Mouse (Mus musculus) CD4-positive, CD25-positive, alpha-beta regulatory T cell, adult 2 months (primary cell): Measurements from ENCODE around the gene Mpo.

Experiments
- DNase-seq: peaks from one replicate; pipeline ENCODE4 v3.0.0-alpha.2; 2012; ENCODE audit warnings: low read depth, low spot score

Gene Mpo

GRCm38 (mm10) chr11:87758161-87758911, 35.0 kb upstream of the Mpo start:
- DNase-seq, result peak; percentile 71

- peak; percentile 76 for DNase-seq
These were observed 34.3 kb upstream of the Mpo start for GRCm38 (mm10) chr11:87758957-87759608.

- peak; percentile 89 for DNase-seq
These were observed 33.8 kb upstream of the Mpo start for GRCm38 (mm10) chr11:87759609-87760005.

- peak; percentile 70 for DNase-seq
These were observed 32.9 kb upstream of the Mpo start, which contains the start of gene Tspoap1 for GRCm38 (mm10) chr11:87760301-87761081. Gene Tspoap1 (plus strand): TSS chr11:87760541.

- no peak for DNase-seq
These were observed 32.1 kb upstream of the Mpo start for GRCm38 (mm10) chr11:87761181-87761721.

GRCm38 (mm10) chr11:87761806-87762701, 31.3 kb upstream of the Mpo start:
- peak; percentile 44 for DNase-seq

GRCm38 (mm10) chr11:87762702-87763385, 30.5 kb upstream of the Mpo start:
- no peak for DNase-seq

GRCm38 (mm10) chr11:87763511-87763987, 29.8 kb upstream of the Mpo start:
- peak; percentile 53 for DNase-seq

- DNase-seq, result peak; percentile 58
These were observed 29.1 kb upstream of the Mpo start for GRCm38 (mm10) chr11:87763988-87764876.

GRCm38 (mm10) chr11:87768745-87769144, 24.6 kb upstream of the Mpo start:
- no peak for DNase-seq

GRCm38 (mm10) chr11:87770989-87771388, 22.4 kb upstream of the Mpo start:
- DNase-seq, result peak; percentile 91

- no peak for DNase-seq
These were observed 21.0 kb upstream of the Mpo start for GRCm38 (mm10) chr11:87772354-87772753.

- peak; percentile 38 for DNase-seq
These were observed 15.1 kb upstream of the Mpo start for GRCm38 (mm10) chr11:87778100-87778765.

- DNase-seq, result no peak
These were observed 14.5 kb upstream of the Mpo start for GRCm38 (mm10) chr11:87778915-87779314.

- no peak for DNase-seq
These were observed 14.0 kb upstream of the Mpo start for GRCm38 (mm10) chr11:87779392-87779791.

- no peak for DNase-seq
These were observed 13.3 kb upstream of the Mpo start for GRCm38 (mm10) chr11:87780130-87780529.

- no peak for DNase-seq
These were observed 3.3 kb upstream of the Mpo start for GRCm38 (mm10) chr11:87790088-87790487.

- no peak for DNase-seq
These were observed 8.4 kb downstream of the Mpo start for GRCm38 (mm10) chr11:87801711-87802275.
